Mouse (Mus musculus) limb, embryonic 14.5 days (tissue): ENCODE measurements at regions not wholly inside any gene's neighbourhood (a gene's known extent, or its start where the extent isn't known, plus 50 kb on each side); places are given as distances from the start of the nearest gene placed in this dataset.
"Not testable (repeated sequence)": the region's sequence is repeated elsewhere in the genome, so short reads cannot be mapped to it uniquely, and the experiment has no call there.

ENCODE experiments used
- ATAC-seq: fragments of 200-750 bp; cut with Nextera tagmentation; 2 replicates; pipeline ENCODE4 v1.8.0; 2017; ENCODE audit warnings: low read depth, moderate number of reproducible peaks, moderate TSS enrichment; ENCODE audit not compliant: low FRiP score
- DNase-seq: peaks from one replicate; pipeline ENCODE4 v3.0.0-alpha.2; 2015; ENCODE audit warnings: low spot score
- H3K27ac ChIP-seq: fragments of 300-500 bp; sonication (generic); replicated peaks from 2 replicates; pipeline ENCODE4 v1.5.1; 2014; ENCODE audit warnings: low read depth, mild to moderate bottlenecking, low read length, moderate library complexity, mixed read lengths
- H3K27me3 ChIP-seq: fragments of 300-500 bp; sonication (generic); 2 replicates; pipeline ENCODE4 v1.6.1; 2014; ENCODE audit warnings: low read length, mixed read lengths; ENCODE audit not compliant: control insufficient read depth, insufficient read depth
- H3K36me3 ChIP-seq: fragments of 300-500 bp; sonication (generic); 2 replicates; pipeline ENCODE4 v1.6.1; 2014; ENCODE audit warnings: mild to moderate bottlenecking, low read length, moderate library complexity, mixed read lengths; ENCODE audit not compliant: control insufficient read depth, insufficient read depth
- H3K4me1 ChIP-seq: fragments of 300-500 bp; sonication (generic); 2 replicates; pipeline ENCODE4 v1.6.1; 2014; ENCODE audit warnings: antibody characterized with exemption, low read length, mixed read lengths; ENCODE audit not compliant: control insufficient read depth, insufficient read depth
- H3K4me2 ChIP-seq: fragments of 300-500 bp; sonication (generic); replicated peaks from 2 replicates; pipeline ENCODE4 v1.6.1; 2014; ENCODE audit warnings: low read depth, mild to moderate bottlenecking, low read length, moderate library complexity; ENCODE audit not compliant: severe bottlenecking
- H3K4me3 ChIP-seq: fragments of 300-500 bp; sonication (generic); replicated peaks from 2 replicates; pipeline ENCODE4 v1.5.1; 2014; ENCODE audit warnings: low read length
- H3K9ac ChIP-seq: fragments of 300-500 bp; sonication (generic); 2 replicates; pipeline ENCODE4 v1.6.1; 2014; ENCODE audit warnings: mild to moderate bottlenecking, low read depth, low read length, moderate library complexity; ENCODE audit not compliant: severe bottlenecking
- H3K9me3 ChIP-seq: fragments of 300-500 bp; sonication (generic); 2 replicates; pipeline ENCODE4 v1.6.1; 2016; ENCODE audit warnings: low read length; ENCODE audit not compliant: control insufficient read depth
- POLR2A ChIP-seq: fragments of 200-500 bp; IDR thresholded peaks from 2 replicates; pipeline ENCODE4 v1.8.0; 2012; ENCODE audit warnings: inconsistent platforms, mild to moderate bottlenecking, moderate library complexity, borderline replicate concordance; ENCODE audit not compliant: insufficient read depth, insufficient read length; ENCODE audit errors: extremely low read depth
- WGBS: fragments of 180-500 bp; shearing (Covaris S2); extraction: QIAGEN DNeasy Blood & Tissue Kit; methylation state at CpG from one replicate; pipeline ENCODE4 v1.1.7; 2014; 5-methylcytosine and 5-hydroxymethylcytosine counted together

GRCm38 (mm10) chr3:58247989-58248388, 166.5 kb upstream of the Tsc22d2 start:
- DNase-seq, result no peak
- no peak for TF ChIP-seq POLR2A
- Histone ChIP-seq H3K9ac (no peak overlapping the region), H3K4me1 (no peaks in the 10 kb centered on the region), H3K9me3 (no peaks in the 10 kb centered on the region), H3K4me3 (no peak overlapping the region), H3K27me3 (no peaks in the 10 kb centered on the region), H3K4me2 (no peak overlapping the region), H3K36me3 (no peaks in the 10 kb centered on the region), H3K27ac (no peak overlapping the region)
- no peak for ATAC-seq
- 91% methylated on average over 2 of the region's 2 CpGs for WGBS

GRCm38 (mm10) chr3:58253942-58254341, 160.6 kb upstream of the Tsc22d2 start:
- Histone ChIP-seq H3K4me3 (no peak overlapping the region), H3K27ac (no peak overlapping the region), H3K36me3 (no peaks in the 10 kb centered on the region), H3K9me3 (no peaks in the 10 kb centered on the region), H3K27me3 (no peaks in the 10 kb centered on the region), H3K4me1 (no peaks in the 10 kb centered on the region), H3K9ac (no peak overlapping the region), H3K4me2 (no peak overlapping the region)
- no peak for TF ChIP-seq POLR2A
- ATAC-seq (no peak), DNase-seq (no peak)
- WGBS, result 76% methylated on average over 8 of the region's 8 CpGs

GRCm38 (mm10) chr3:58267606-58268325, 146.7 kb upstream of the Tsc22d2 start:
- ATAC-seq (peak; percentile 50; the same call in 1 of the 2 replicates), DNase-seq (peak; percentile 49)
- no peak overlapping the region for H3K27ac ChIP-seq
- H3K4me2 ChIP-seq, result no peak overlapping the region
- no peaks in the 10 kb centered on the region for H3K4me1 ChIP-seq
- 69% methylated on average over 14 of the region's 14 CpGs for WGBS
- TF ChIP-seq POLR2A, result no peak
- H3K4me3 ChIP-seq, result no peak overlapping the region
- no peaks in the 10 kb centered on the region for H3K9me3 ChIP-seq
- no peaks in the 10 kb centered on the region for H3K36me3 ChIP-seq
- H3K9ac ChIP-seq, result no peak overlapping the region
- no peaks in the 10 kb centered on the region for H3K27me3 ChIP-seq

- not testable (repeated sequence) for H3K9ac ChIP-seq, H3K9me3 ChIP-seq, H3K27ac ChIP-seq, H3K4me1 ChIP-seq, H3K4me2 ChIP-seq, DNase-seq, ATAC-seq, H3K36me3 ChIP-seq, H3K27me3 ChIP-seq, H3K4me3 ChIP-seq
- WGBS, result no CpG with 5 or more reads among the region's 4 CpGs
These were observed 143.1 kb upstream of the Tsc22d2 start for GRCm38 (mm10) chr3:58271441-58271840.

GRCm38 (mm10) chr3:58281291-58281690, 133.2 kb upstream of the Tsc22d2 start:
- Histone ChIP-seq H3K4me1 (no peaks in the 10 kb centered on the region), H3K9ac (no peak overlapping the region), H3K27me3 (no peaks in the 10 kb centered on the region), H3K4me3 (no peak overlapping the region), H3K4me2 (no peak overlapping the region), H3K9me3 (no peaks in the 10 kb centered on the region), H3K27ac (no peak overlapping the region), H3K36me3 (no peaks in the 10 kb centered on the region)
- TF ChIP-seq POLR2A, result no peak
- DNase-seq (no peak), ATAC-seq (no peak)
- WGBS, result 72% methylated on average over 6 of the region's 6 CpGs

GRCm38 (mm10) chr3:58284371-58284770, 130.1 kb upstream of the Tsc22d2 start:
- H3K36me3 ChIP-seq, H3K4me1 ChIP-seq, H3K9ac ChIP-seq, H3K27me3 ChIP-seq, H3K27ac ChIP-seq, H3K4me3 ChIP-seq, H3K4me2 ChIP-seq, ATAC-seq, DNase-seq, H3K9me3 ChIP-seq: not testable (repeated sequence)
- 51% methylated on average over 1 of the region's 1 CpGs for WGBS
